Mouse (Mus musculus) MEL (cell line): Measurements from ENCODE around the gene Bst2. TPM values are rescaled to one million over a fixed set of nuclear protein-coding genes. Genes with fewer than 3 reads are reported as not detected.

Experiments
- DNase-seq: peaks from one replicate; pipeline ENCODE4 v3.0.0; 2011; ENCODE audit warnings: low read depth, low spot score
- H3K27ac ChIP-seq: 2 replicates; pipeline ENCODE4 v1.5.1; 2012; ENCODE audit warnings: low read depth, mild to moderate bottlenecking, control low read depth, low read length, moderate library complexity; ENCODE audit not compliant: control insufficient read depth
- H3K27me3 ChIP-seq, 2 experiments: fragments of 150-350 bp in 1 of 2; sonication (generic) in 1 of 2; 2 replicates each; pipeline ENCODE4 v1.6.1; 2012; ENCODE audit warnings: low read length in 2 of 2, mild to moderate bottlenecking in 2 of 2, improper control_type of control experiment in 1 of 2, moderate library complexity in 1 of 2; ENCODE audit not compliant: insufficient read depth in 2 of 2, control insufficient read depth in 1 of 2
- H3K36me3 ChIP-seq, 2 experiments: 2 replicates each; pipeline ENCODE4 v1.6.1; 2012 to 2014; ENCODE audit warnings: low read length in 2 of 2, improper control_type of control experiment in 1 of 2, inconsistent platforms in 1 of 2, mild to moderate bottlenecking in 1 of 2; ENCODE audit not compliant: insufficient read depth in 2 of 2, control insufficient read depth in 1 of 2
- H3K4me1 ChIP-seq, 2 experiments: fragments of 150-350 bp in 1 of 2; sonication (generic) in 1 of 2; 2 replicates each; pipeline ENCODE4 v1.6.1; 2012; ENCODE audit warnings: low read length in 2 of 2, improper control_type of control experiment in 1 of 2, mild to moderate bottlenecking in 1 of 2; ENCODE audit not compliant: insufficient read depth in 2 of 2, control insufficient read depth in 1 of 2
- H3K4me3 ChIP-seq, 2 experiments: fragments of 150-350 bp in 1 of 2; sonication (generic) in 1 of 2; 2 replicates each; pipeline ENCODE4 v1.5.1; 2012; ENCODE audit warnings: low read depth in 2 of 2, low read length in 2 of 2, mild to moderate bottlenecking in 2 of 2, moderate library complexity in 2 of 2, control low read depth in 1 of 2, improper control_type of control experiment in 1 of 2; ENCODE audit not compliant: control insufficient read depth in 1 of 2, insufficient read depth in 1 of 2
- H3K79me2 ChIP-seq: 2 replicates; pipeline ENCODE4 v1.6.1; 2012; ENCODE audit warnings: mild to moderate bottlenecking, low read length, moderate library complexity; ENCODE audit not compliant: control insufficient read depth, poor library complexity, insufficient read depth
- H3K9ac ChIP-seq: 2 replicates; pipeline ENCODE4 v1.6.1; 2012; ENCODE audit warnings: low read depth, mild to moderate bottlenecking, control low read depth, low read length, moderate library complexity; ENCODE audit not compliant: control insufficient read depth, poor library complexity, severe bottlenecking
- H3K9me3 ChIP-seq: fragments of 150-350 bp; sonication (generic); replicated peaks from 2 replicates; pipeline ENCODE4 v1.6.1; 2012; ENCODE audit warnings: mild to moderate bottlenecking, low read length, improper control_type of control experiment, moderate library complexity; ENCODE audit not compliant: insufficient read depth
- BHLHE40 ChIP-seq: IDR thresholded peaks from 2 replicates; pipeline ENCODE4 v1.6.1; 2012; ENCODE audit warnings: low read depth, mild to moderate bottlenecking, inconsistent platforms, low read length, improper control_type of control experiment, borderline replicate concordance
- E2F4 ChIP-seq: IDR thresholded peaks from 2 replicates; pipeline ENCODE4 v1.6.1; 2011; ENCODE audit warnings: low read depth, low read length, improper control_type of control experiment, borderline replicate concordance
- JUND ChIP-seq: IDR thresholded peaks from 2 replicates; pipeline ENCODE4 v1.6.1; 2011; ENCODE audit warnings: low read depth, mild to moderate bottlenecking, improper control_type of control experiment, low read length
- MAFK ChIP-seq: IDR thresholded peaks from 2 replicates; pipeline ENCODE4 v1.6.1; 2011; ENCODE audit warnings: low read depth, mild to moderate bottlenecking, low read length, improper control_type of control experiment, borderline replicate concordance
- MAX ChIP-seq: IDR thresholded peaks from 2 replicates; pipeline ENCODE4 v1.6.1; 2011; ENCODE audit warnings: low read length, improper control_type of control experiment
- MAZ ChIP-seq: IDR thresholded peaks from 2 replicates; pipeline ENCODE4 v1.6.1; 2012; ENCODE audit warnings: low read depth, mild to moderate bottlenecking, inconsistent platforms, low read length, improper control_type of control experiment
- MEF2A ChIP-seq: IDR thresholded peaks from 2 replicates; pipeline ENCODE4 v1.6.1; 2014; ENCODE audit warnings: low read depth, mild to moderate bottlenecking, inconsistent platforms, low read length, improper control_type of control experiment; ENCODE audit not compliant: poor library complexity, insufficient replicate concordance, severe bottlenecking; ENCODE audit errors: extremely low read depth
- MYB ChIP-seq: IDR thresholded peaks from 2 replicates; pipeline ENCODE4 v1.6.1; 2011; ENCODE audit warnings: mild to moderate bottlenecking, low read depth, low read length, improper control_type of control experiment
- NELFE ChIP-seq: IDR thresholded peaks from 2 replicates; pipeline ENCODE4 v1.6.1; 2011; ENCODE audit warnings: low read depth, low read length, improper control_type of control experiment
- POLR2A ChIP-seq, 2 experiments: IDR thresholded peaks; 2 replicates each; pipeline ENCODE4 v1.6.1; 2011 to 2012; ENCODE audit warnings: low read length in 2 of 2, mild to moderate bottlenecking in 2 of 2, control low read depth in 1 of 2, improper control_type of control experiment in 1 of 2, low read depth in 1 of 2, moderate library complexity in 1 of 2; ENCODE audit not compliant: control insufficient read depth in 1 of 2, insufficient read depth in 1 of 2, poor library complexity in 1 of 2
- POLR2AphosphoS2 ChIP-seq: IDR thresholded peaks from 2 replicates; pipeline ENCODE4 v1.6.1; 2011; ENCODE audit warnings: low read length, improper control_type of control experiment
- POLR2AphosphoS5 ChIP-seq: IDR thresholded peaks from 2 replicates; pipeline ENCODE4 v1.6.1; 2012; ENCODE audit warnings: low read depth, borderline replicate concordance, mild to moderate bottlenecking, inconsistent platforms, low read length, moderate library complexity, mixed read lengths
- RAD21 ChIP-seq: IDR thresholded peaks from 2 replicates; pipeline ENCODE4 v1.6.1; 2011; ENCODE audit warnings: mild to moderate bottlenecking, low read depth, low read length, improper control_type of control experiment
- SIN3A ChIP-seq: IDR thresholded peaks from 2 replicates; pipeline ENCODE4 v1.6.1; 2012; ENCODE audit warnings: low read length, improper control_type of control experiment, inconsistent platforms
- SMC3 ChIP-seq: IDR thresholded peaks from 2 replicates; pipeline ENCODE4 v1.6.1; 2011; ENCODE audit warnings: low read depth, low read length, improper control_type of control experiment
- TBP ChIP-seq: IDR thresholded peaks from 2 replicates; pipeline ENCODE4 v1.8.0; 2011; ENCODE audit warnings: low read depth, low read length, improper control_type of control experiment
- UBTF ChIP-seq: IDR thresholded peaks from 2 replicates; pipeline ENCODE4 v1.6.1; 2012; ENCODE audit warnings: low read depth, mild to moderate bottlenecking, inconsistent platforms, low read length, improper control_type of control experiment, moderate library complexity, borderline replicate concordance; ENCODE audit not compliant: insufficient read depth
- USF2 ChIP-seq, 2 experiments: IDR thresholded peaks; 2 replicates each; pipeline ENCODE4 v1.6.1; 2011 to 2012; ENCODE audit warnings: improper control_type of control experiment in 2 of 2, low read length in 2 of 2, borderline replicate concordance in 1 of 2, inconsistent platforms in 1 of 2, low read depth in 1 of 2, mild to moderate bottlenecking in 1 of 2; ENCODE audit not compliant: insufficient read depth in 1 of 2
- ZKSCAN1 ChIP-seq: IDR thresholded peaks from 2 replicates; pipeline ENCODE4 v1.6.1; 2012; ENCODE audit warnings: low read depth, mild to moderate bottlenecking, inconsistent platforms, low read length, improper control_type of control experiment, moderate library complexity
- ZNF384 ChIP-seq: IDR thresholded peaks from 2 replicates; pipeline ENCODE4 v1.6.1; 2012; ENCODE audit warnings: low read depth, mild to moderate bottlenecking, inconsistent platforms, low read length, improper control_type of control experiment
- polyA plus RNA-seq, 2 experiments: library from polyadenylated mRNA; stranded (reverse) in 1 of 2; unstranded in 1 of 2; fragments of >175 nt in 1 of 2; fragments of >200 nt in 1 of 2; gene quantifications; 2 replicates each; pipeline versions ENCODE4 v1.2.1 to v1.2.4; 2012; ENCODE audit warnings: low replicate concordance in 2 of 2, low read depth in 1 of 2; ENCODE audit not compliant: insufficient read length in 2 of 2, insufficient read depth in 1 of 2, missing spikeins in 1 of 2
- total RNA-seq: library from RNA; depleted of rRNA; stranded (reverse); fragments of 300-350 nt; gene quantifications from 2 replicates; pipeline ENCODE4 v1.2.3, GENCODE M21; 2012

The Bst2 gene
- total and polyA plus RNA-seq, 3 experiments = 49.9 to 125 TPM; not detected in 1

- Histone ChIP-seq H3K27ac (no peak overlapping the region), H3K9me3 (no peaks in the 10 kb centered on the region), H3K9ac (no peak overlapping the region), H3K27me3 (no peaks in the 10 kb centered on the region), H3K36me3 (peaks cover 0 to 2% of the 10 kb centered on the region in 2 experiments; a peak in 1 of 4 replicates), H3K4me3 (no peak overlapping the region), H3K4me1 (peaks cover 2 to 15% of the 10 kb centered on the region in 2 experiments; a peak in 3 of 4 replicates), H3K79me2 (peaks cover 3% of the 10 kb centered on the region)
- TF ChIP-seq BHLHE40 (no peak), E2F4 (no peak), POLR2A (IDR thresholded peaks at IDR 0.05; ENCODE audit: control insufficient read depth in 1 of 2, insufficient read depth in 1 of 2, low read depth in 1 of 2, low read length in 2 of 2, poor library complexity in 1 of 2) (no peak), SIN3A (no peak), TBP (no peak), POLR2AphosphoS5 (no peak), UBTF (no peak)
- DNase-seq = no peak
These were observed 29.6 kb downstream of the Bst2 start for GRCm38 (mm10) chr8:71507589-71508104.

DNA sequence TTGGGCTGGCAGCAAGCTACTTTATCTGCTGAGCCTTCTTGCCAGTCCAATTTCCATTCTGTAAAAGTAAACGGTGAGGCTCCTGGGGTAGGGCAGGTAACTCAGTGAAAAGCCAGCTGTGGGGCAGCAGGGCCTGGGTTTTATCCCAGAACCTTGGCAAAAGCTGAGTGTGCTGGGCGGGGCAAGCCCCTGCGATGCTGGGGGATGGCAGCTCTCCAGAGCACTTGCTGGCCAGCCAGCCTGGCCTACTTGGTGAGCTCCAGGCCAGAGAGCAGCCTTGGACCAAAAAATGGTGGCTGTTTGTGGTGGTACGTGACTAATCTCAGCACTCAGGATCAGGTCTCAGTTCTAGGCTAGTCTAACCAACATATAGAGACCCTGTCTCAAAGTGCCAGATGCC, 31.3 kb downstream of the Bst2 start:
- H3K27me3 ChIP-seq = no peaks in the 10 kb centered on the region
- TF ChIP-seq NELFE (no peak), POLR2AphosphoS2 (no peak), POLR2A (IDR thresholded peaks at IDR 0.05; ENCODE audit: control insufficient read depth in 1 of 2, insufficient read depth in 1 of 2, low read depth in 1 of 2, low read length in 2 of 2, poor library complexity in 1 of 2) (no peak), MAFK (no peak), ZKSCAN1 (no peak), MAZ (no peak), MYB (no peak), E2F4 (no peak), SIN3A (no peak), JUND (no peak), RAD21 (no peak), MEF2A (no peak), SMC3 (no peak), MAX (no peak), USF2 (IDR thresholded peaks at IDR 0.05; ENCODE audit: borderline replicate concordance in 1 of 2, insufficient read depth in 1 of 2, low read depth in 1 of 2, low read length in 2 of 2) (no peak), ZNF384 (no peak), POLR2AphosphoS5 (no peak), UBTF (no peak)

More for the DNA sequence above, 31.3 kb downstream of the Bst2 start:
- Histone ChIP-seq H3K36me3 (no peaks in the 10 kb centered on the region), H3K79me2 (peaks cover under 1% of the 10 kb centered on the region; the same call in 1 of the 2 replicates), H3K4me1 (peaks cover 0 to 3% of the 10 kb centered on the region in 2 experiments; a peak in 2 of 4 replicates), H3K4me3 (no peak overlapping the region), H3K27ac (no peak overlapping the region), H3K9ac (no peak overlapping the region), H3K9me3 (no peaks in the 10 kb centered on the region)
- DNase-seq = no peak
